Mouse (Mus musculus) left cerebral cortex, adult 9 months (tissue): ENCODE data around the gene Trafd1.
"Not testable (repeated sequence)": the region's sequence is repeated elsewhere in the genome, so short reads cannot be mapped to it uniquely, and the experiment has no call there.

ENCODE experiments used
- DNase-seq, 2 experiments: peaks; one replicate each; pipeline ENCODE4 v3.0.0; 2022; ENCODE audit warnings: low spot score in 2 of 2

Trafd1 gene

DNA sequence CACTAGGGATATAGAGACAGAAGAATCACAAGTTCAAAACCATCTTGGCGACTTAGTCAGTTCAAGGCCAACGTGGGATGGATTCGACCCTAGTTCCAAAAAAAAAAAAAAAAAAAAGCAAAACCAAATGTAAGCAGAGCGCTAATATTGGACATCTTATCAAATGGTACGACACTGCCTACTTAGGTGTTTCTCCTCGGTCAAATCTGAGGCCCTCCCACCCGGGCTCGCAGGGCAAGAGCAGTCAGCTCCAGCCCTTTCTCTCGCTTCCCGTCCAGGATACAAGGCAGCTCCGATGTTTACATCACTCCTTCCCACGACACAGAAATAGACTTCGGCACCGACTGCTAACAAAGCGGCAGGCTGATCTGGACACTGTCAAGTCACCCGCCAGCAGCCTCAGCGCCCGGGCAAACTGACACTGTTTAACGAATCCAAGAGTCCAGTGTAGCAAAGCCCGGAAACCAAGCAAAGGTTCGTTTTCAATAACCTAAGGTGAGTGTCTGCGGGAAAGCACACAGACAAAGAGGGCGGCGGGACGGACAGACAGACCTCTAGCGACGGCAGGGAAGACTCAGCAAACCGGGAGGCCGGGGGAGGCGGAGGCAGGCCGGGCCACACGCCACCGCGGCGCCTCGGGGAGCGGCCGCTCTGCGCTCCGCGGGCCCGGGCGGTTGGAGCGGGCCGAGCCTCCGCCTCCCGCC, 523 bp downstream of the Trafd1 start:
- DNase-seq = peak in 1 of 2 experiments; percentile 67

DNA sequence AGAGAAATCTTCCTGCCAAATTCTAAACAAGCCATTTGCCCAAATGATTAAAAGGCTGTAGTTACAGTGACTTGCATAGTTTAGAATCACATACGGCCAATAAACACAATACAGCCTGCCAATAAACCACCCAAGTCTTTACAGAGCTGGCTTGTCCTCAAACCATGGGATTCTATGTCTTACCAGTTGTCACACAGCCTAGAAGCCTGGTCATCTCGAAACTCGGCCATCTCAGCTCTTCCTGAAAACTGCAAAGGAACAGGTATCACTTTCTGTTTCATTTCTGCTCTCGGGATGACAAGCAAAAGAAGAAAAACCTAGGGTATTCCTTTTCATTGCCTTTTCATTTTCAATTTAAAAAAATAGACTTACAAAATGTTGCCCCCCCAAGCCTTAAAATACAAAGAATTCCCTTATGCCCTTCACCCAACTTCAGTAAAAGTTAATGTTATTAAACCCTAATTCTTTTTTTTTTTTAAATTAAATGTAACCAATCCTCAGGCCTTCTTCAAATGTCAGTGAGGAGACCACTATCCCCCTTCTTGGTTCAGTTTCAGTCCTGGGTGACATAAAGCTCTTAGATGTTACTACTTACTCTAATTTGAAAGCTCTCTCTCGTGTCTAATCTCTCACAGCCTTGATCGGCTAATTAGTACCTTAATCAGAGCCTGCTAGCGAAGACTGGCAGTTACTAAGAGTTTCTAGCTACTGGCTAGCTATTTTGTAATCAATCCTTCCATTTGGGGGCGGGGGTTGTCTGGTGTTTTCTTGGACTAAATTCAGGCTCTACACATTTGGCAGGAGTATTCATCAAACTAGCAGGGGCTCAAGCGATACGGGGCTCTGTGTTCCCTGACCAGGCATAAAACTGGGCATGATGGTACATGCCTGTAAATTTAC, 1.3 kb downstream of the Trafd1 start:
- no peak for DNase-seq

DNA sequence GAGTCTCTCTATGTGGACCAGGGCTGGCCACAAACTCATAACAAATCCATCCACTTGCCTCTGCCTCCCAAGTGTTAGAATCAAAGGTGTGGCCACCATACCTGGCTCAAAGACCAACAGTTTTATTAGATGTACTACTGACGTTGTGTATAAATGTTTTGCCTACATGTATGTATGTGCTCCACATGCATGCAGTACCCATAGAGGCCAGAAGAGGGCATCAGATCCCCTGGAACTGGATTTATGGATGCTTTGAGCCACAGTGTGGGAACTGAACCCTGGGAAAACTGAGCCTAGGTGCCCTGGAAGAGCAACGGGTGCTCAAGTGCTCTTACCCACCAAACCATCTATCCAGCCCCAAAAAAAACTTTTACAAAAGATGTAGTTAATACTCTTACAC, 4.7 kb downstream of the Trafd1 start:
- DNase-seq = no peak

DNA sequence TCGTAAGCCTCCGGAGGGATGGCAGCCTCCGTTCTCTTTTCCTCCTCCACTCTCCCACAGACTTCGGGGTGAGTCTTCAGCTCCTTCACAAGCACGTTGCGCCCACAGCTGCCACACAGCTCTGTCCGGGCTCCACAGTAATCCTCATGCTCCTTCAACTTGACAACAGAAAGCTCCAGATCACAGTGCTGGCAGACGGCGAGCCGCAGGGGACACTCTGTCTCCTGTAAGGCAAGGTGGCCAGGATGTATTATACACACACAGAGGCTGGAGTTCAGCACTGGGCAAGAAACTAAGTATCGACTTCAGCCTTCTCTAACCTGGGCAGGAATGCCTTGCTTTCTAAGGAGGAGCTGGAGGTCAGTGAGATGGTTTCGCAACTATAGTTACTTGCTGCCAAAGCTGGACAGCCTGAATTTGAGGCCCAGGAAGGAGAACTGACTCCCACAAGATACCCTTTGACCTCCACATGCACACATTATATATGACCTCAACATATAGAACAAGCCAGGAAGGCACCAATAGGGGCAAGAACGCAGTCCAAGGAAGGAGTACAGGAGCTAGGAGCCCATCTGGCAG, 6.7 kb downstream of the Trafd1 start:
- DNase-seq = peak in 1 of 2 experiments; percentile 34

DNA sequence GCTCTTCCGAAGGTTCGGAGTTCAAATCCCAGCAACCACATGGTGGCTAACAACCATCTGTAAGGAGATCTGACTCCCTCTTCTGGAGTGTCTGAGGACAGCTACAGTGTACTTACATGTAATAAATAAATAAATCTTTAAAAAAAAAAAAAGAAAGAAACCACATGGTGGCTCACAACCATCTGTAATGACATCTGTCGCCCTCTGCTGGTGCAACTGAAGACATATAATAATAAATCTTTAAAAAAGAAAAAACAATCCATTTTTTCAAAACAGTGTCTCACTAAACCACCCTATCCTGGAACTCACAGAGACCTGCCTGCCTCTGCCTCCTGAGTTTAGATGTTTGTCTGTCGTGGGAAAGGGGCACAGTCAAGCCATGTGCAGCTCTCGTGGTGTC, 8.5 kb downstream of the Trafd1 start:
- not testable (repeated sequence) for DNase-seq

DNA sequence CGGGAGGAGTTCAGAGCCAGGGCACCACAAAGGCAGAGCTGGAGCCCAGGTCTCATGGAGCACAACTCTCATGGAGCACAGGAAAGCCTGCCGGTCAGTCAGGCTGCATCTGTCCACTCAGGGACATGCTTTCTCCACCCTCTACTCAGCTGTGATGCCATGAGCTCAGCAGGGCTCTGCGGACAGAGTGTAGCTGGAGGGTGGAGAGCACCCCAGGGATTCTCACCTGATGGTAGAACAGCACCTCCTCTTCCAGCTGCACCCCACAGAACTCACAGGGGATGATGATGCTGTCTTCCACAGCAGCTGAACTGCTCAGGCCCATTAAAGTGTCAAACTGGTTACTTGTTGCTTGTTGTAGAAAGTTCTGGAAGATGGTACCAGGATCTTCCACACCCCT, 10.6 kb downstream of the Trafd1 start:
- DNase-seq = no peak

DNA sequence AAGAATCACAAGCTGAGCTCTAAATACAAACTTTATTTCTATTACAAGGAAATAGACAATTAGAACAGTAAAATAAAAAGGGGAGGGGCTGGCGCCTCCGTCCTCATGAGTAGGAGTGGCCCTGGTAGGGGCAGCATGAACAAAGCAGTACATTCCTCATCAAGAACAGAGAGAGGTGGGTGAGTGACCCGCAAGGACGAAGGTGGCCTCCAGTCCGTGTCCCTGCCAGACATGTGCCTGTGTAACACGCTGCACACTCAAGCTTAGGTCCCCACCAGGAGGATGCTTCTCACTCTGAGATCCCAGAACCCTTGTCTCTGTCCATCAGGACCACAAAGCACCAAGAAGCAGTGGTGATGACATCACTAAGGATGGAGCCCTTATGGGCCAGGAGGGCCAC, 13.7 kb downstream of the Trafd1 start:
- DNase-seq = no peak

DNA sequence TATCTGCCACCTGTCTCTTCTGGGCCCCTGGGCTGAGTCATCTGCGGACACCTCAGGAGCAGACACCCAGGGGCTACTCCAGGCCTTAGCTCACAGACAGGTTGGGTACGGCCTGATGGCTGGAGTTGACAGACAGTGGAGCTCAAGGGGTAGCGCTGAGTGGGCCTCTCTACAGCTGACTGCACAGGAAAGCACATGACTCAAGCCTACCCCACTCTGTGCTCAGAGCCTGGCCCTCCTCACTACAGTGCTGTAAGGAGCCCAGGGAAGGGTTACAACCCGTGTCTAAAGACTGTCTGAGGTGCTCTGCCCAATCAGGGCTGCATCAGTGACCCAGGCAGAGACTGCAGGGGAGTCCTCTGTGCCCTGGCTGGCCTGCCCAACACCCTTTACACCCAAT, 18.2 kb downstream of the Trafd1 start:
- DNase-seq = no peak

DNA sequence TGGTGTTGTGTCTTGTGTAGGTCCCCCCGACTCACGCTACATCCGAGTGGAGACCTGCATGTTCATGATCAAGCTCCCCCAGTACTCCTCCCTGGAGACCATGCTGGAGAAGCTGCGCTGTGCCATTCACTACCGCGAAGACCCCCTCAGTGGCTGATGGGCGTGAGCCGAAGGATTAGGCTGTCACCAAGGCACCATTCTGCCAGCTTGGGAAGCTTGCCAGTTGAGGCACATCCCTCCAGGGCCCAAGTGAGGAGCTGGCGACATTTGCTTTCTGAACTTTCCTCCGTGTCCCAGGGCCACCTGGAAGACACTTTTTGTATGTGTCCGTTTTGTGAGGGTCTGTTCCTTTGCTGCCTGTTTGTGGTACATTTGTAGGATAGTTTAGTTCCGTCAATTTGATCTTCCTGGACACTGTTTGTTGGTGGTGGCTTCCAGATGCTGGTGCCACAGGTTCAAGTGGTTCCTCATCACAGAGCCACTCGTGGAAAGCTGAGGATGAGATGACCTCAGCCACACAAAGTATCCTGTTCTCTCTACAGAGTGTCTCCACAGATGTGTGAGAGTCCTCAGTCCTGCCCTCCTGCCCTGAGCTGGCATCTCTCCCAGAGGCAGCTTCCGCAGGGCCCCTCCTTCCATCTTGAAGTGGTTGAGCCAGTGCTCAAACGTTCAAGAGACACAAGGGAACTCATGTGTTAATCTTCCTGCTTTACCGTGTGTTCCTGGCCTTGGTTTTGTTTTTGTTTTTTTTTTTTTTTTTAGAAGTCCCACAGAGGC, 18.8 kb downstream of the Trafd1 start:
- no peak for DNase-seq

DNA sequence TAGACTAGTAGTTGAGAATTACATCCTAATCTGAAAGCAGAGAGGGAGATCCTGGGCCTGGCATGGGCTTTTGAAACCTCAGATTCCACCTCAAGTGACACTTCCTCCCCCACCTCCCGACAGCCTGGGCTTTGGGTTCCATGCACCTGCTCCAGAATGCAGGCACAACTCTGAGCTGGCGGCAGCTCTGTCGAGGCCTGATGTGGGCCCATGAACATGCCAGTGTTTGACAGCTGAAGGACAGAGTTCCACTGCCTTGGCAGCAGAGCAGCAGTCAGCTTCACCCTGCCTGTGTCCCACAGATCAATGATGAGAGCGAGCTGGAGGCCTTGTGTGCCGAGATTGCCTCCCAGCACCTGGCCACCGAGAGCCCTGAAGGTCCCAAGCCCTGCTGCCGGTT, 22.0 kb downstream of the Trafd1 start:
- DNase-seq = no peak

DNA sequence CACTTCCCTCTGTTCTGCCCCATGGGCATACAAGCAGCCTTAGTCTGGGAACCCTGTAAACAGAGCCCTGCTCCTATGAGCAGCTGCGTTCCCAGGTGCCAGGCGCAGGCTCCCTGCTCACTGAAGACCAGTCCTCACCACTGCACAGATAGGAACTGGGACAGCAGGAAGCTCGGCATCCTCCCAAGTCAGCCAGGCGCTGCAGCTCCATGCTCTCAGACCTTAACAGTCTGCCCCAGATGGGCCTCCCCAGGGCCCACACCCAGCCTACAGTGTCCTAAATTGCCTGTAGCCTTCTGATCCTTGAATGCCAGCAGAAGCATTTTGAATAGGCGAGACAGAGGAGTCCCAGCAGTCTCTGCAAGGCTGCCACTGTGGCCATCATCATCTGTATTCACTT, 23.7 kb downstream of the Trafd1 start:
- no peak for DNase-seq

DNA sequence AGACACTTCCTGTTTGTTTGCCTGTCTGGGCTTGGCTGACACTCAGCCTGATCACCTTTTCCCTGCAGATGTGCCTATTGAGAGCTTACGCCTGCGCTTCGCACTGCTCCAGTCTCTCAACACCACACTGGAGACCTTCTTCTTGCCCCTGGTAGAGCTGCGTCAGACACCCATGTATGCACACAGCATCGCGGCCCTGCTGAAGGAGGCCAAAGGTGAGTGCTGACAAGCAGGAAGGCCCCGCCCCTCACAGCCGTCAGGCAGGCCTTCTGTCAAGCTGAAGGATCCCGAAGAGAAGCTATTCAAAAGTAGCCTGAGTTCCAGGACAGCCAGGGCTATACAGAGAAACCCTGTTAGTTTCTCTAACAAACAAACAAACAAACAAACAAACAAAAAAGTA, 26.2 kb downstream of the Trafd1 start:
- DNase-seq = no peak

DNA sequence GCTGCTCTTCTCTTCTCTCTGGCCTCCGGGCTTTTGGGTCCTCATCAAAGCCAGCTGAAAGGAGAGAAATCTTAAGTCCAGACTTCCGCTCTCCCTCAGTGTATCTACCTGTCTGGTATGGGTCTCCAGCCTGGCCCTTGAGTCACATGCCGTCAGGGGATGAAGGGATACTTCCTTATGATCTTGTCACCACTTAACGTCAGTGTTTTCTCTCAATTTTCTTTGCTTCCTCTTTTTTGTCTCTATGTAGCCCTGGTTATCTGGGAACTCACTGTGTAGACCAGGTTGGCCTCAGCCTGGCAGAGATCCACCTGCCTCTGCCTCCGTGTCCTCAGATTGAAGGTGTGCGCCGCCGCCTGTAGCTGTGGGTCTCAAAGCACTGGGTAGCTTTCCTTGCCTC, 41.4 kb downstream of the Trafd1 start:
- no peak for DNase-seq

DNA sequence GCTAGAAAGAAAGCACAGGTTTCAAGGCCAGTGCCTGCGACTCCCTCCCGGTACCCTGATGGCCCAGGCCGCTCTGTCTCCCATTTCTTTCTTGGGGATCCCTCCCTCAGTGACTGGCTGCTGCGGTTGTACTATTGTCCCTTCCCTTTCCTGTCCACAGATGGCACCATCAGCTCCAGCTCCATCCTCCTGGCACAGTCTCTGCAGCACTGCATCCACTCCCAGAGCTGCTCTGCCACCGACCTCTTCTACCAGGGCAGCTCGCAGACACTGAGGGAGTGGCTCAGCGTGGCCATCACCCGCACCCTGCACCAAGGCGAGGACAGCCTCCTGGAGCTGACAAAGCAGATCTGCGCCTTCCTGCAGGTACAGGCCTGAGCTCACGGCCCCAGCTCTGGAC, 42.9 kb downstream of the Trafd1 start:
- DNase-seq = no peak

DNA sequence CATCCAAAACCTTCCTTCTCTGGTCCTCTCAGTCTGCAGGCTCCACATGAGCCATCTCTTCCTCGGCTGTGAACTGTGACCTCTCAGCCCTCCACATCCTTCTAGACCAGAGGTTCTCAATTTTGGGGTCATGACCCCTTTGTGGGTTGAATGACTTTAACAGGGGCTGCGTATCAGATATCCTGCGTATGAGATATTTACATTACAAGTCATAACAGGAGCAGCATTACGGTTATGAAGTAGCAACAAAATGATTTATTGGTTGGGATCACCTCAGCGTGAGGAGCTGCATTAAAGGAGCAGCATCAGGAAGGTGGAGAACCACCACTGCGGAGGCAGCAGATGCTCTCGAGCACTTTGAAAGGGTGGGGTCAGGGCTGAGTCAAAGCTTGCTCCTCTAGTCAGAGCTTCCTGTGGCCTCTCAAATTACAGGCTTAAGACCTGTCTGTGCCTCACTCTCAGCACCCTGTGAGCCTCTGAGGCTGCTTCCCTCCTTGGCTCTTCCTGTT, 44.4 kb downstream of the Trafd1 start:
- DNase-seq = no peak

DNA sequence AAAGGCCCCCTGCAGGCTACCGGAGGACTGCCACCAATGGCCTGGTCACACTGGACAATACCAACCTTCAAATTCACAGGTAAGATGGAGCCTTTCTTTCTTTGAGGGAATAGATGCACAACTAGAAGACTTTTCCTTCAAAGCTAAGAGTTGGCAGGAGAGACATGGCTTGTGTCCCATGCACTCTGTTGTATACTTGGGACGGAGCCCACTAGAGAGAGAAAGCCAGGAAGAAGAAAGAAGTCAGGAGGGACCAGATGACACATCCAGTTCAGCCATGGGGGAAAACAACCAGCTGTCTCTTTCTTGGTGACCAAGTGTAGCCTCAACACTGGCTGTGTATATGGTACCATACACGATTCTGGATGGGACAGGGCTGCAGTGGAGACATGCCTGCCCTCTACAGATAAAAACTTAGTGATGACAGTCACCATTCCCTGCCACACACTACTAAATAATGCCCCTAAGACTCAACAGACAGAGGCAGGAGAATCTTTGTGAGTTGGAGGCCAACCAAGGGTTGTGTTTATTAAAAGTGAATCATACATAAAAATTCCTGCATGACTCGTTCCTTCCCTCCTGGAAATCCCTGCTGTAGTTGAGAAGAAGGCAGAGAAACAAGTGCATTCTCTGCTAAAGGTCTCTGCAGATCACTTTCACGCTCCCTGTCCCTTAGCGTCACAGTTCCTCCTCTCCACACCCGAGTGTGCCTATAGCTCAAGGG, 45.8 kb downstream of the Trafd1 start:
- no peak for DNase-seq

DNA sequence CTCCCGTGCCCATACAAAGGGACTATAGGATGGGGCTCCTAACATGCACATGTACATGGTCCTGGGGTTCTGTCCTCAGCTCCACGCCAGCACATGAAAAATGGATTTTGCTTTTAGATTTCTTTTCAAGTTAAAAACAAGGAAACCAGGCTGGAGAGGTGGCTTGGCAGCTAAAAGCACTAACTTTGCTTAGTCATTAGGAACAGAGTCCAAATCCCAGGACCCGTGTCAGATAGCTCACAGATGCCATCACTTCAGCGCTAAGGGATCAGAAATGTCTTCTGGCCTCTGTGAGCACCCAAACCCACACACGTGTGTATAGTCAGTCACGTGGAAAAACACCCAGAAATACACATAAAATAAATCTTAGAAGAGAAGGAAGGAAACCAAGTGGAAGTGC, 48.7 kb downstream of the Trafd1 start:
- DNase-seq = no peak

DNA sequence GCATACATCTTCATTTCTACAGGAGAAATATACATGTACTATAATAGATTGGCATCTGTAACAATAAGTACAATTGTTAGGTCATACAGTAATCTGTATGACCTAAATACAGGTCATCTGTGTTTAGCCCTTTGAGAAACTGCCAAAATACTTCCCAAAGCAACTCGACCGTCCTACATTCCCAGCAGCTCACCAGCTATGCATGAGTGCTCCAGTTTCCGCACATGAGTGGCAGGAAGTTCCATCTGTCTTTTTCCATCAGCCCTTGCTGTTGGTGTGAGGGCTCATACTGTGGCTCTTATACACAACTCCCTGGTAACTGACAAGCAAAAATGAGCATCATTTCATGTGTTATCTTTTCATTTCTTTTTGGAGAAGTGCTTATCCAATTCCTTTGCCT, 49.4 kb downstream of the Trafd1 start:
- DNase-seq = no peak

DNA sequence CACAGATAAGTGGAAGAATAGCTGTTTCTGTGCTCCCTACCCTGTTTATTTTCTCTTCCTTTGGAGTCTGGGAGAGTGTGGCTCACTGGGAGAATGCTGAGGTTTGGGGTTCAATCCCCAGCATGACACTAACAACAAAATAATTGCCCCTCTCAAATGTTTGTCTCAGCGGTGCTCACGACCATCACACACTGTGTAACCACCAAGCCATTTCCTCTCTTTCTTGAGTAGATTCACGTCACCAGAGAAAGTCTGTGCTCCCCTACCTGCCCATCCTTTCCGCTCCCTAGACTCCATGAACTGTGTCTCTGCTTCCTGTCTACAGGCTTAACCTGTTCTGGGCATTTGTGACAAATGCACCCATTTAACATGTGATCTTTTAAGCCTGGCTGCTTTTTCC, 50.0 kb downstream of the Trafd1 start:
- DNase-seq = no peak

DNA sequence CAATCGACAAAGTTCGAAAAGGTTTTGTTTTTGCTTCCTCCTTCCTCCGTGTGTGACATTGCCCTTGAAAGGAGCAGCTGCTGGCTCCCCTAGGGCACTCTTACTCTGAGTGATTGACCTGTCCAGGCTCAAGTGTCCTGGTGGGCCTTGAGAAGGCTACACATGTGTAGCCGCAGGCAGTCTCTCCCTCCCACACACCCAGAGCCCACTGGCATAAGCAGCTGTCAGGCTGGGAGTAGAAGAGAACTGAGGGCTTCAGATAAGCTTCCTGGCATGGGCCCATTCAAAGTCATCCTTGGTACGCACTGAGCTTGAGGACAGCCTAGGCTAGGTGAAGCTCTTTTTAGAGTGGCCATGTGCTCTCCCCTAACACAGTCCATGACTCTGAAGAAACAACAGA, 51.0 kb downstream of the Trafd1 start:
- no peak for DNase-seq

DNA sequence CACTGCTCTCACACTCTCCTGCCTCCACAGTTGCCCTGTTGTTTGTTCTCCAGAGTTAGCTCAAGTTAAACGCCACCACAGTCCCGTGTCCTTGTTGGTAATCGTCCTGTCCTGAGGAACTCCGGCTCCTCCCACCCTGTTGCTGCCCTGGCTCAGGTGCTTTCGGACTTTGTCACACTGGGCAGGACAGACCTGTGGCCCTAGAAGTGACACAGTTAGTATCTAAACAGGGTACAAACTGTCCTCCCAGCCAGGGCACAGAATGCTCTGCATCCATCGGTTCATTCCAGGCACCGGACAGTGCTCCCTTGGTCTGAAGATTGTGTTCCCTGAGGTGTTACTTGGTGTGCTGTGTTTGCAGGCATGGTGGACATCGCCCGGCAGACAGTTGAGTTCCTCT, 51.5 kb downstream of the Trafd1 start:
- no peak for DNase-seq
